Mouse (Mus musculus) MEL (cell line): ENCODE results near the gene A730071L15Rik.

ENCODE experiments used
- CTCF ChIP-seq, 3 experiments: IDR thresholded peaks in 2 of 3; conservative IDR thresholded peaks in 1 of 3; 2 replicates each; pipeline ENCODE4 v1.5.1; 2011 to 2012; ENCODE audit warnings: low read length in 3 of 3, low read depth in 2 of 3, mild to moderate bottlenecking in 2 of 3, improper control_type of control experiment in 1 of 3, inconsistent platforms in 1 of 3, mixed read lengths in 1 of 3, moderate library complexity in 1 of 3; ENCODE audit not compliant: control insufficient read depth in 1 of 3, insufficient read depth in 1 of 3, poor library complexity in 1 of 3, severe bottlenecking in 1 of 3
- POLR2A ChIP-seq, 2 experiments: IDR thresholded peaks; 2 replicates each; pipeline ENCODE4 v1.6.1; 2011 to 2012; ENCODE audit warnings: low read length in 2 of 2, mild to moderate bottlenecking in 2 of 2, control low read depth in 1 of 2, improper control_type of control experiment in 1 of 2, low read depth in 1 of 2, moderate library complexity in 1 of 2; ENCODE audit not compliant: control insufficient read depth in 1 of 2, insufficient read depth in 1 of 2, poor library complexity in 1 of 2
- RAD21 ChIP-seq: IDR thresholded peaks from 2 replicates; pipeline ENCODE4 v1.6.1; 2011; ENCODE audit warnings: mild to moderate bottlenecking, low read depth, low read length, improper control_type of control experiment
- USF1 ChIP-seq: IDR thresholded peaks from 2 replicates; pipeline ENCODE4 v1.6.1; 2014; ENCODE audit warnings: low read depth, mild to moderate bottlenecking, inconsistent platforms, low read length, improper control_type of control experiment, moderate library complexity

DNA sequence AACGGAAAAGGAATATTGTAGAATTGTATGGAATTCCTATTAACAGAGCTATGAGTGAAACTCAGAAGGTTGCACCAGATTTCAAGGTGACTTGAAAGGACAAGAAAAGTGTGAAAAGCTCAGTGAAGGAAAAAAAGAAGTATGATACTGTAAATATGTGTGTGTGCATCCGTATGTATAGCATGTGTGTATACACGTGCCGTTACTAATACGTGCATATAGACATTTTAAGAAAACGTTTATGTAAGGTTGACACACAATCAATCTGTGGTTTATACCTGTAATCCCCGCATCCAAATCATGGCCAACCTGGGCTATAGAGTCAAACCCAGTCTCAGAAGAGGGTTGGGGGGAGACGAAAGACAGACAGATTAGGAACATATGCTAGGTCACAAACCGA lies 741 bp downstream of the A730071L15Rik start:
- no peak for TF ChIP-seq CTCF (IDR thresholded peaks at IDR 0.05 in 2 of 3, conservative IDR thresholded peaks at IDR 0.05 in 1 of 3; ENCODE audit: control insufficient read depth in 1 of 3, insufficient read depth in 1 of 3, low read depth in 2 of 3, low read length in 3 of 3, poor library complexity in 1 of 3, severe bottlenecking in 1 of 3)
- TF ChIP-seq USF1: no peak
- no peak for TF ChIP-seq RAD21
- no peak for TF ChIP-seq POLR2A (IDR thresholded peaks at IDR 0.05; ENCODE audit: control insufficient read depth in 1 of 2, insufficient read depth in 1 of 2, low read depth in 1 of 2, low read length in 2 of 2, poor library complexity in 1 of 2)
